Mouse (Mus musculus) thymus, adult 2 months (tissue): ENCODE results near the gene Ltbp2.

Experiments
- CTCF ChIP-seq: fragments of 200-500 bp; IDR thresholded peaks from 2 replicates; pipeline ENCODE4 v1.5.1; 2012; ENCODE audit warnings: mild to moderate bottlenecking, control low read depth, low read length, moderate library complexity, borderline replicate concordance; ENCODE audit not compliant: control insufficient read depth, poor library complexity, insufficient read depth; ENCODE audit errors: extremely low read depth
- POLR2A ChIP-seq: fragments of 200-500 bp; IDR thresholded peaks from 2 replicates; pipeline ENCODE4 v1.6.1; 2012; ENCODE audit warnings: mild to moderate bottlenecking, low read length, control low read depth, moderate library complexity; ENCODE audit not compliant: control insufficient read depth, poor library complexity, insufficient read depth; ENCODE audit errors: extremely low read depth

DNA sequence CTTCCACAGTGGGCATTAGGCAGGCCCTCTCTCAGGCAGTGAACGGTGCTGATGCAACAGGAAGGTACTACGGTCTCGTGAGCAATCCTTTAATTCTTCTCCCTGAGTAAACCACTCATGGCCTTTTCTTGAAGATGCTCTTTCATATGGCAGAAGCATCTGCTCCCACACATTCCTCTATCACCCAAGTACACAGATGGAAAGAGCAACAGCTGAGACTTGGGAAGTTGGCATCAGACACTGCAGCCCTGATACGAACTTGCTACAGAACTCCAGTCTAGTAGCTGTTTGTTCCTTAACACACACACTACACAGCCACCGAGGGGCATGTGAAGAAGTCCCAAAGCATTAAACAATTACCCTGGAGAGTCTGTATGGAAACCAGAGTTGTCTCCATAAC is 48.0 kb upstream of the Ltbp2 start:
- TF ChIP-seq POLR2A (no peak), CTCF (no peak)
